Mouse (Mus musculus) C2C12 (cell line): ENCODE measurements around the gene Sebox. TPM values are rescaled to one million over a fixed set of nuclear protein-coding genes. Genes with fewer than 3 reads are reported as not detected.

Experiments
- H3K27me3 ChIP-seq: one replicate; pipeline ENCODE4 v1.6.1; 2011; ENCODE audit not compliant: control insufficient read depth, insufficient read depth, insufficient read length
- H3K36me3 ChIP-seq: one replicate; pipeline ENCODE4 v1.6.1; 2011; ENCODE audit not compliant: control insufficient read depth, insufficient read depth
- H3K4me3 ChIP-seq: one replicate; pipeline ENCODE4 v1.5.1; 2011; ENCODE audit warnings: mild to moderate bottlenecking, control low read depth; ENCODE audit not compliant: poor library complexity, insufficient read depth, severe bottlenecking
- H3K79me2 ChIP-seq: one replicate; pipeline ENCODE4 v1.6.1; 2011; ENCODE audit not compliant: control insufficient read depth, insufficient read depth
- H3K79me3 ChIP-seq: one replicate; pipeline ENCODE4 v1.6.1; 2011; ENCODE audit warnings: low read depth, control low read depth
- H3ac ChIP-seq: one replicate; pipeline ENCODE3; 2011; ENCODE audit warnings: low read depth; ENCODE audit not compliant: control insufficient read depth, insufficient read length
- CEBPB ChIP-seq: IDR thresholded peaks from one replicate; pipeline ENCODE4 v1.6.1; 2011; ENCODE audit warnings: low read depth, mild to moderate bottlenecking, control low read depth, moderate library complexity
- CTCF ChIP-seq: IDR thresholded peaks from one replicate; pipeline ENCODE4 v1.5.1; 2011; ENCODE audit not compliant: control insufficient read depth, insufficient read depth, insufficient read length
- FOSL1 ChIP-seq: IDR thresholded peaks from one replicate; pipeline ENCODE4 v1.8.0; 2011; ENCODE audit warnings: mild to moderate bottlenecking, low read length; ENCODE audit not compliant: poor library complexity, insufficient read depth, severe bottlenecking
- MAX ChIP-seq: IDR thresholded peaks from one replicate; pipeline ENCODE4 v1.6.1; 2011; ENCODE audit warnings: mild to moderate bottlenecking, control low read depth
- MYOD1 ChIP-seq: IDR thresholded peaks from one replicate; pipeline ENCODE4 v1.6.1; 2011; ENCODE audit warnings: low read depth; ENCODE audit not compliant: control insufficient read depth, insufficient read length
- MYOG ChIP-seq: IDR thresholded peaks from one replicate; pipeline ENCODE4 v1.6.1; 2011; ENCODE audit not compliant: control insufficient read depth, insufficient read length; ENCODE audit errors: extremely low read depth
- USF1 ChIP-seq: IDR thresholded peaks from one replicate; pipeline ENCODE4 v1.6.1; 2011; ENCODE audit warnings: low read depth, mild to moderate bottlenecking, control low read depth, moderate library complexity
- polyA plus RNA-seq: library from polyadenylated mRNA; unstranded; fragments of >200 nt; fragmentation: generic; extraction: Trizol; gene quantifications from one replicate; pipeline ENCODE4 v1.2.1, GENCODE M21; 2012; ENCODE audit warnings: missing spikeins

The Sebox gene
- polyA plus RNA-seq, 1 experiment, result 0.02 TPM

GRCm38 (mm10) chr11:78501529-78501928 is 1.7 kb upstream of the Sebox start:
- no peaks in the 10 kb centered on the region for H3K79me3 ChIP-seq
- H3K79me2 ChIP-seq, result no peaks in the 10 kb centered on the region
- TF ChIP-seq USF1 (no peak), MYOG (no peak)
- H3ac ChIP-seq, result no peak overlapping the region
- H3K36me3 ChIP-seq, result peaks cover 4% of the 10 kb centered on the region
- peaks cover 29% of the 10 kb centered on the region for H3K27me3 ChIP-seq
- no peak overlapping the region for H3K4me3 ChIP-seq

GRCm38 (mm10) chr11:78505430-78505829 is 2.2 kb downstream of the Sebox start:
- Histone ChIP-seq H3K79me2 (no peaks in the 10 kb centered on the region), H3ac (no peak overlapping the region), H3K36me3 (peaks cover 35% of the 10 kb centered on the region), H3K79me3 (no peaks in the 10 kb centered on the region), H3K4me3 (no peak overlapping the region), H3K27me3 (peaks cover 12% of the 10 kb centered on the region)
- TF ChIP-seq CTCF, result no peak
- no peak for TF ChIP-seq FOSL1
- TF ChIP-seq MYOD1, result no peak
- TF ChIP-seq MAX, result no peak
- no peak for TF ChIP-seq MYOG
- no peak for TF ChIP-seq USF1
- TF ChIP-seq CEBPB, result no peak

DNA sequence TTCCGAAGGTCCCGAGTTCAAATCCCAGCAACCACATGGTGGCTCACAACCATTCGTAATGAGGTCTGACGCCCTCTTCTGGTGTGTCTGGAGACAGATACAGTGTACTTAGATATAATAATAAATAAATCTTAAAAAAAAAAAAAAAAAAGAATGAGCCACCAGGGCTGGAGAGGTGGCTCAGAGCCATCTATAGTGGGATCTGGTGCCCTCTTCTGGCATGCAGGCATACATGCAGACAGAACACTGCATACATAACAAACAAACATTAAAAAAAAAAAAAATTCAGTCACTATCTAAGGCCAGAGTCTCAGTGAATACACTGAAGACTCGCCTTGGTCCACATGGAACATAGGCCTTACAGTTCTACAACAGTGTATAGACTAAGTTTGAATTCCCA is 5.9 kb downstream of the Sebox start:
- TF ChIP-seq USF1 (no peak), CEBPB (no peak), CTCF (no peak), MYOD1 (no peak), MYOG (no peak), MAX (no peak), FOSL1 (no peak)
- no peak overlapping the region for H3ac ChIP-seq
- H3K27me3 ChIP-seq, result no peaks in the 10 kb centered on the region
- H3K79me3 ChIP-seq, result peaks cover 18% of the 10 kb centered on the region
- H3K4me3 ChIP-seq, result no peak overlapping the region
- H3K36me3 ChIP-seq, result peaks cover 45% of the 10 kb centered on the region
- peaks cover 37% of the 10 kb centered on the region for H3K79me2 ChIP-seq

- Histone ChIP-seq H3K79me2 (peaks cover 39% of the 10 kb centered on the region), H3K4me3 (peak within 1 kb of the TSS; percentile 93), H3ac (peak within 1 kb of the TSS; percentile 95), H3K27me3 (no peaks in the 10 kb centered on the region), H3K36me3 (peaks cover 60% of the 10 kb centered on the region), H3K79me3 (peaks cover 18% of the 10 kb centered on the region)
- TF ChIP-seq USF1 (peak; percentile 87), CTCF (no peak), MAX (peak; percentile 72)
These were observed 9.0 kb downstream of the Sebox start, which contains the start of the genes Tmem199 and Poldip2 for GRCm38 (mm10) chr11:78512025-78512957. TSS of gene Tmem199 (minus strand) at chr11:78512172. TSS of gene Poldip2 (plus strand) at chr11:78512193.

- TF ChIP-seq USF1 (no peak), FOSL1 (no peak), CTCF (no peak), MAX (no peak), CEBPB (no peak), MYOD1 (no peak), MYOG (no peak)
- peak overlapping the region; percentile 93 for H3K4me3 ChIP-seq
- no peaks in the 10 kb centered on the region for H3K27me3 ChIP-seq
- H3K36me3 ChIP-seq, result peaks cover 60% of the 10 kb centered on the region
- H3K79me2 ChIP-seq, result peaks cover 39% of the 10 kb centered on the region
- peaks cover 18% of the 10 kb centered on the region for H3K79me3 ChIP-seq
- H3ac ChIP-seq, result peak overlapping the region; percentile 66
These were observed 10.0 kb downstream of the Sebox start for GRCm38 (mm10) chr11:78513106-78513790.
